Mouse (Mus musculus) left cerebral cortex, postnatal 25 days (tissue): Measurements from ENCODE around the gene Jund. TPM values are rescaled to one million over a fixed set of nuclear protein-coding genes. Genes with fewer than 3 reads are reported as not detected.

Experiments
- DNase-seq, 2 experiments: peaks; one replicate each; pipeline ENCODE4 v3.0.0; 2022; ENCODE audit warnings: low spot score in 2 of 2, mixed read lengths in 1 of 2
- intact Hi-C: fragments of 180-260 bp; cut with DNase I; formaldehyde crosslinking; loops from one replicate; pipeline ENCODE4 v1.15.1; 2025
- total RNA-seq, 2 experiments: library from RNA; stranded (reverse); gene quantifications; 2 replicates each; pipeline ENCODE4 v1.2.3; 2021

The Jund gene
- total RNA-seq, 2 experiments from 2014 or later = 209 to 225 TPM

GRCm38 (mm10) chr8:70672325-70673078 is 26.2 kb upstream of the Jund start:
- intact Hi-C loops = loop anchor here (1.0 kb wide), 1 partner anchor 28 kb away; no protein-coding TSS in a partner anchor
- DNase-seq = no peak

- peak; percentile 98 to 99 for DNase-seq
- intact Hi-C loops = loop anchor here (1.0 kb wide), 1 partner anchor 27 kb away; no protein-coding TSS in a partner anchor
Observed at GRCm38 (mm10) chr8:70673079-70673856, 25.5 kb upstream of the Jund start, which contains the start of gene Lsm4. TSS of gene Lsm4 (plus strand) at chr8:70673248.

GRCm38 (mm10) chr8:70674109-70674508 is 24.6 kb upstream of the Jund start:
- DNase-seq = no peak
- intact Hi-C loops = no loop called here

GRCm38 (mm10) chr8:70674716-70675115 is 24.0 kb upstream of the Jund start:
- intact Hi-C loops = no loop called here
- DNase-seq = no peak

- DNase-seq = no peak
- intact Hi-C loops = no loop called here
Observed at GRCm38 (mm10) chr8:70675336-70675735, 23.4 kb upstream of the Jund start.

GRCm38 (mm10) chr8:70677451-70678080 is 21.2 kb upstream of the Jund start:
- intact Hi-C loops = no loop called here
- no peak for DNase-seq

- intact Hi-C loops = no loop called here
- no peak for DNase-seq
Observed at GRCm38 (mm10) chr8:70678679-70679078, 20.1 kb upstream of the Jund start.

- intact Hi-C loops = no loop called here
Observed at GRCm38 (mm10) chr8:70679404-70679803, 19.3 kb upstream of the Jund start.

GRCm38 (mm10) chr8:70680039-70680438 is 18.7 kb upstream of the Jund start:
- intact Hi-C loops = no loop called here
- DNase-seq = no peak

More at GRCm38 (mm10) chr8:70679404-70679803, 19.3 kb upstream of the Jund start:
- no peak for DNase-seq

GRCm38 (mm10) chr8:70681410-70681809 is 17.3 kb upstream of the Jund start:
- intact Hi-C loops = no loop called here

GRCm38 (mm10) chr8:70682193-70682592 is 16.6 kb upstream of the Jund start:
- intact Hi-C loops = no loop called here
- peak in 1 of 2 experiments; percentile 85 for DNase-seq

More at GRCm38 (mm10) chr8:70681410-70681809, 17.3 kb upstream of the Jund start:
- no peak for DNase-seq

- DNase-seq = no peak
- intact Hi-C loops = no loop called here
Observed at GRCm38 (mm10) chr8:70682692-70683091, 16.1 kb upstream of the Jund start.

- intact Hi-C loops = no loop called here
- peak; percentile 86 to 97 for DNase-seq
Observed at GRCm38 (mm10) chr8:70684291-70684690, 14.5 kb upstream of the Jund start.

GRCm38 (mm10) chr8:70687576-70687975 is 11.2 kb upstream of the Jund start:
- no peak for DNase-seq
- intact Hi-C loops = no loop called here

- no peak for DNase-seq
- intact Hi-C loops = no loop called here
Observed at GRCm38 (mm10) chr8:70688136-70688535, 10.6 kb upstream of the Jund start.

- DNase-seq = no peak
- intact Hi-C loops = no loop called here
Observed at GRCm38 (mm10) chr8:70689892-70690390, 8.8 kb upstream of the Jund start.

- intact Hi-C loops = no loop called here
- no peak for DNase-seq
Observed at GRCm38 (mm10) chr8:70691230-70691629, 7.5 kb upstream of the Jund start.

GRCm38 (mm10) chr8:70691727-70692231 is 7.0 kb upstream of the Jund start:
- intact Hi-C loops = no loop called here
- no peak for DNase-seq

GRCm38 (mm10) chr8:70693636-70694035 is 5.1 kb upstream of the Jund start:
- intact Hi-C loops = no loop called here
- no peak for DNase-seq
